Mouse (Mus musculus) ES-E14 (cell line): ENCODE measurements around the gene Gmcl1.

Source experiments
- MAFK ChIP-seq: IDR thresholded peaks from 2 replicates; pipeline ENCODE4 v1.6.1; 2014; ENCODE audit warnings: mild to moderate bottlenecking, low read depth, low read length, inconsistent platforms; ENCODE audit not compliant: insufficient read depth
- ZNF384 ChIP-seq: IDR thresholded peaks from 2 replicates; pipeline ENCODE4 v1.6.1; 2012; ENCODE audit warnings: low read depth, low read length, inconsistent platforms

- TF ChIP-seq ZNF384 (no peak), MAFK (no peak)
These were observed 62.3 kb downstream of the Gmcl1 start for GRCm38 (mm10) chr6:86670873-86671272.
